Mouse (Mus musculus): Measurements from ENCODE around the gene Sash1.

DNA sequence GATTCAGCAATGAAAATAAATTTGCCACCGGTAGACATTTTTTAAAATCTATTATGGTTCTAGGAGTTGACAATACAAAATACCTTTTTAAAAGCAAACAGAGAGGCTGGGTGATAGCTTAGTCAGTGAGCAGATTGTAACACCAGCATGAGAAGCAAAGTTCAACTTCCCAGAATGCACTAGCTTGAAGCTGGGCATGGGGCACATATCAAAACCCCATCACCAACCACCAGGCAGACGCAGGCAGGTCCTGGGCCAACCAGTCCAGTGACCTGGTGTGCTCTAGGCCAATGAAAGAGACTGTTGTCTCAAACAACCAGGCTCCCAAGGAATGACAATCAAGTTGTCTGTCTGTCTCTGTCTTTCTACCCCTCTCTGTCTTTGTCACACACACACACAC, 98.6 kb downstream of the Sash1 start:
- TF ChIP-seq TAL1 (IDR thresholded peaks at IDR 0.05; ENCODE audit: low read length) (no peak), GATA1 (IDR thresholded peaks at IDR 0.05; ENCODE audit: low read length) (no peak)
